Mouse (Mus musculus): ENCODE results near the gene Ppp1r1b. TPM values are rescaled to one million over a fixed set of nuclear protein-coding genes. Genes with fewer than 3 reads are reported as not detected.

Ppp1r1b gene
- polyA plus RNA-seq (2015; fragmentation: Nextera tagmentation; extraction: Ambion mirVana), result 0.18 and 0.24 TPM in 2 replicates

DNA sequence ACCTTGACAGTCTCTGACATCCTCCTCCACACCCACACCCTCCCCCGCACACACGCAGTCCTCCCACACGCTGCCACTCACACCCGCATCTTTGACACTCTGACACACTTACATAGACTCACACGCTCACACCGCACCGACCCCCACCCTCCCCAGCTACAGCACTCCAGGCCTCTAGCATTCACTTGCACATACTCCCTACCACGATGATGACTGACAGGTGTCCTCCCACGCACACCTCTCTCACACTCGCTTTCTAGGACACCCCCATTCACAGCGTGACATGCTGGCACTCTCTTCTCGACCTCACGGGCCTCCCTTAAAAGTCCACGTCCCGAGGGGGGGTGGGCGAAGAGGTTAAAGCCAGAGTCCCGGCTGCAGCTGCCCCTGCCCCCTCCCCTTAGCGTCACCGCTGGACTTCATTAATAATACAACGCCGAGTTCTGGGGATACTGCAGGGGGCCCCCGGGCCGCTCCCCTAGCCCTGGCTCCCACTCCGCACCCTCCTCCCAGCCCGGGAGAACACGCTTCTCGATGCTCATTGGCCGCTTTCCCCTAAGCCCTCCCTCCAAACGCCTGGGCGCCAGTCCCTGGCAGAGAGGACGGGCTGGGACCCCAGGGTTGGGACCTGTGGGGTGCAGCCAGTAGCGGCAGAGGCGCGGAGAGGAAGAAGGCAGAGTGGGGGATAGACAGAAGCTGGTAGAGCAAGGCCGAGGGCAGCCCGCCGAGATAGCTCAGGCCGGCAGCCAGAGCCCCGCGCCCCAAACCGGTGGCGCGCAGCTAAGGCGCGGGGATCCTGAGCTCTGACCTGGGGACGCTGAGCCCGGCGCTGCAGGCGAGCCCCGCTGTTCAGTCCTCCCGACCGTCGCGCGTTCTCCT is at the start of gene Ppp1r1b:
Ppp1r1b (plus strand) TSS at position 322 of the 879 bp plus-strand sequence.

DNA sequence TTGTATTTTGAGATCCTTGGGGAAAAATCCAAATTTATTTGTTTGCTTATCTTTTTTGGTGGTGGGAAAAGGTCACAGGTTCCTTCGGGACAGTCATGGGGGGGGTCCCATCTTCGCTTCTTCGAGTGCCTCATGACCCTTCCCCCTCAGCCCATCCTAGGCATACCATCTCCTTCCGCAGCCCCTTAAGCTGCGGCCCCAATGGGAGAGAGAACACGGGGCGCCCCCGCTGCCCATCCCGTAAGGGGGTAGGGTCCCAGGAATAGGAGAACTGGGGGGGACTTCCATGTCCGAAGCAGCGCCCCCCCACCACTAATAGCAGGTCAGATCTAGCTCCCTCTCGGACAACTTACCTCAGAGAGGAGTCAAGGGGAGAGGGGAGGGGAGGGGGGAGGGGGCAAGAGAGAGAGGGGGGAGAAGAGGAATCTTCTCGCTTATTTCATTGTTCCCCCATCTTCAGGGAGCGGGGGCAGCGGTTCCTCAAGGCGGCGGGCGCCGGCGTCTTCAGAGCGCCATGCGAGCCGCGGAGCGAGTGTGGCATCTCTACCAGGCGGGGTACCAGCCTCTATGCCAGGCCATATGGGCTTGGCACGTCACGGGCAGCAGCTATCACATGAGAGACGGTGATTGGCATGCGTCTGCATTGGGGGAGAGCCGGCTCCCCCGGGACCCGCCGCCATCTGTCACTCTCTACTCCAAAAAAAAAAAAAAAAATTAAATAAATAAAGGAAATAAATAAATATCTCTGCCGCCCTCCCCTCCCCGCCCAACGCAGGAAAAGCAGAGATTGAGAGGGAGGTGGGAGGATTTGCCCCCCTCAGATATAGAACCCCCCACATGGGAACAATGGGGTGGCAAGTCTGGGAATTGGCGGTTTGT is 18.9 kb upstream of the Ppp1r1b start, which contains the start of gene Neurod2:
Neurod2 (minus strand) TSS at position 568 of the 879 bp plus-strand sequence.

GRCm38 (mm10) chr11:98358161-98359083 is 10.2 kb downstream of the Ppp1r1b start, which contains the start of gene Stard3:
TSS of gene Stard3 (plus strand) at chr11:98358368.

GRCm38 (mm10) chr11:98383261-98384030 is 35.2 kb downstream of the Ppp1r1b start, which contains the start of gene Tcap:
TSS of gene Tcap (plus strand) at chr11:98383811.

DNA sequence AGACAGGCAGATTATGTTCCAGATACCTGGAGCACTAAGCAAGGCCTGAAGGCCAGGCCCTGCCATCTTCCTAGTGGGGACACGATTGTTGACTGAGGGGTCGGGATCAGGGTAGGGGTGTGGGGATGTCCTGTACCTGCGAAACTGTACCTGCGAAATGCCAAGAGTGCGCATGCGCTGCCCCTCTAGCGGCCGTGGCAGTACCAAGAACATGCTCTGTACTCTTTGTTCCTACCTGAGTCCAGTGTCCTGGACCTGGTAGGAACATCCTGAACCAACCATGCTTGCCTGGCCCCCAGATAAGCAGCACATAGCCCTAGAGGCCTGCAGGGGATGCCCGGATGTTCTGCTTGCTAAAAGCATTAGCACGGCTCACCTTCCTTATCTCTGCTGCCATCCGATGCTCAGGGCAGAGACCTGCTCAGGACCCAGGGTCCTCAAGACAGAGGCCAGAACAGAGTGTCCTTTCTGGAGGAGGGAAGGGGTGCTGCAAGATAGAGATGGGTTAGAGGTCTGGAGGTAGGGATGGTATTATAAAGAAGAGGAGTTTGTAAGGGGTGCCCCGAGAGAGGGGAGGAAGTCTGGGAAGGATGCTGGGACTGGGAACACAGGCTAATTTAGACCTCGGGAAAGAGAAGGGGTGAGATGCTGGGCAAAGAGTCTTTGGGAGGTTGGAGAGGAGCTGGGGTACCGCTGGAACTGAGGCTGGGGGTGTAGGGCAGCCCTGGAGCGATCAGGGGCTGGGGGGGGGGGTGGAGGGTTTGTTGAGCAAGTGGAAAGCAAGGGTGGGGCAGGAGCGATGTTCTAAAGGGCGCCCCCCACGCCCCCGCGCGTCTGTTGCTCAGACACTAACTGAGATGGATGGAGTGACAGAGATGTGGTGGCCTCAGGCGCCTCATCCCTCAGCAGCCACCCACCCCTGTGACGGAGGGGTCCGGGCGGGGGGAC is 37.7 kb downstream of the Ppp1r1b start, which contains the start of gene Pnmt:
Pnmt (plus strand) TSS at position 813 of the 948 bp plus-strand sequence.

GRCm38 (mm10) chr11:98400161-98400726 is 52.0 kb downstream of the Ppp1r1b start, which contains the start of gene Pgap3:
TSS of gene Pgap3 (minus strand) at chr11:98400490.

Other genes starting within 250 kb of the Ppp1r1b start
- 8.3 and 9.7 TPM in 2 replicates for gene Fbxl20, start 198.0 kb upstream of the Ppp1r1b start, polyA plus RNA-seq (2015; fragmentation: Nextera tagmentation; extraction: Ambion mirVana)
- 29.2 and 31.0 TPM in 2 replicates for gene Med1, start 155.1 kb upstream of the Ppp1r1b start, polyA plus RNA-seq (2015; fragmentation: Nextera tagmentation; extraction: Ambion mirVana)
- gene Cdk12, start 145.3 kb upstream of the Ppp1r1b start, polyA plus RNA-seq (2015; fragmentation: Nextera tagmentation; extraction: Ambion mirVana), result 7.5 and 9.6 TPM in 2 replicates
- not detected in 2 replicates for gene Neurod2, start 18.8 kb upstream of the Ppp1r1b start, polyA plus RNA-seq (2015; fragmentation: Nextera tagmentation; extraction: Ambion mirVana)
- 18.5 and 22.1 TPM in 2 replicates for gene Stard3, start 10.0 kb downstream of the Ppp1r1b start, polyA plus RNA-seq (2015; fragmentation: Nextera tagmentation; extraction: Ambion mirVana)
- gene Tcap, start 35.4 kb downstream of the Ppp1r1b start, polyA plus RNA-seq (2015; fragmentation: Nextera tagmentation; extraction: Ambion mirVana), result not detected in 2 replicates
- gene Pnmt, start 38.0 kb downstream of the Ppp1r1b start, polyA plus RNA-seq (2015; fragmentation: Nextera tagmentation; extraction: Ambion mirVana), result not detected in 2 replicates
- 4.4 and 6.1 TPM in 2 replicates for gene Pgap3, start 52.1 kb downstream of the Ppp1r1b start, polyA plus RNA-seq (2015; fragmentation: Nextera tagmentation; extraction: Ambion mirVana)
- 3.5 and 4.7 TPM in 2 replicates for gene Erbb2, start 64.1 kb downstream of the Ppp1r1b start, polyA plus RNA-seq (2015; fragmentation: Nextera tagmentation; extraction: Ambion mirVana)
- gene Mien1, start 90.6 kb downstream of the Ppp1r1b start, polyA plus RNA-seq (2015; fragmentation: Nextera tagmentation; extraction: Ambion mirVana), result 64.5 and 65.2 TPM in 2 replicates
- gene Grb7, start 98.0 kb downstream of the Ppp1r1b start, polyA plus RNA-seq (2015; fragmentation: Nextera tagmentation; extraction: Ambion mirVana), result 0.39 and 0.54 TPM in 2 replicates
- 2.8 and 3.2 TPM in 2 replicates for gene Ikzf3, start 197.6 kb downstream of the Ppp1r1b start, polyA plus RNA-seq (2015; fragmentation: Nextera tagmentation; extraction: Ambion mirVana)
- gene Zpbp2, start 202.7 kb downstream of the Ppp1r1b start, polyA plus RNA-seq (2015; fragmentation: Nextera tagmentation; extraction: Ambion mirVana), result 0.86 and 1.9 TPM in 2 replicates
- 47.2 and 53.2 TPM in 2 replicates for gene Ormdl3, start 239.0 kb downstream of the Ppp1r1b start, polyA plus RNA-seq (2015; fragmentation: Nextera tagmentation; extraction: Ambion mirVana)
- gene Lrrc3c, start 249.9 kb downstream of the Ppp1r1b start, polyA plus RNA-seq (2015; fragmentation: Nextera tagmentation; extraction: Ambion mirVana), result not detected in 2 replicates